Mouse (Mus musculus) mature B cell (primary cell): Measurements from ENCODE around the gene Olfr358.

Experiments used
- in situ Hi-C: fragments of 300-500 bp; cut with MboI; formaldehyde crosslinking; loops from 2 replicates; pipeline ENCODE4 v1.14.3; 2019

Gene Olfr358

GRCm38 (mm10) chr2:37009235-37009634, at the start of gene Olfr358:
Gene Olfr358, minus strand, starts transcription at chr2:37009335.
- in situ Hi-C loops: no loop called here

DNA sequence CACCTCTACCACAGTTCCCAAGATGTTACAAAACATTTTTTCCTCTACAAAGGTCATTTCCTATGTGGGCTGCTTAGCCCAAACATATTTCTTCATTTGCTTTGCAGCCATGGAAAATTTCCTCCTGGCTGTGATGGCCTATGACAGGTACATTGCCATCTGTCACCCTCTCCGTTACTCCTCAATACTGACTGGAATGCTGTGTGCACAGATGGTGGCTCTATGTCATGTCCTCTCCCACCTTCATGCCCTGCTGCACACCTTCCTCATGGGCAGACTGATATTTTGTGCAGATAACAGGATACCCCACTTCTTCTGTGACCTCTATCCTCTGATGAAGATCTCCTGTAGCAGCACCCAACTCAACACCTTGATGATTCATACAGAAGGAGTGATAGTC, 12.1 kb downstream of the Olfr358 start:
- in situ Hi-C loops: no loop called here

DNA sequence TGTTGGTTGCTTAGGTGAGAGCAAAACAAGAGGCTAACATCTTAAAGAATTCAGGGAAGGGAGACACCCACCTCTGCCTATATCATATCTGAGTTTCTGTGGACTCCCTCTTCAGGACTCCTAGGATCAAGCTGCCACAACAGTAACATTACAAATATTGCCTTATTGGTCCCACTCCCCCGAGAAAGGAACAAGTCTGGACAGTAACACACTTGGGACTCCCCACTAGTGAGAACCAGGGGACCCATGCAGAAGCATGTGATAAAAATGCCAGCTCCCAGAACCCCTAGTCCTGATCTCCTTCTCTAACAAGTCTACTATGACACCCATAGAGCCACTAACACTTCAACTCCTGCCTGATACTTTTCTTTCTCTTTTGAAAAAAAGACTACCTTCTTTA, 15.6 kb downstream of the Olfr358 start, which contains the start of gene Olfr357:
Gene Olfr357 (plus strand): TSS at position 301 of the 400 bp plus-strand sequence.
- in situ Hi-C loops: no loop called here
